Comparison of ENCODE assay signal across 10 mouse cellular contexts in the genomic region with DNA sequence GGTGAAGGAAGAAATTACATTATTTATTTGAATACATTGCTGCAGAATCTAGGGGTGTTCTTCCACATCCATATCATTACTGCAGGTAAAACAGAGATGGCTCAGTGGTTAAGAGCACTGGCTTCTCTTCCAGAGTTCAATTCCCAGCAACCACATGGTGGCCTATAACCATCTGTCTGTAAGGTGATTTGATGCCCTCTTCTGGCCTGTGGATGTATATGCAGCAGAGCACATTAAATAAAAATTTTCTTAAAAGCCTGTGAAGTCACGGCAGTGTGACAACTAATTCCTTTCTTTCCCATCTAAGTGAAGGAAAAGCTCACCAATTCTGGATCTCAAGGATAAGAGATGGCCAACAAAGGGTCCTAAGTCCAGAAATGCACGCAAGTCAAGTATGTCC. TPM values are rescaled to one million over a fixed set of nuclear protein-coding genes. Genes with fewer than 3 reads are reported as not detected.
DNase-seq lines count a peak whose midpoint lies in the region; ATAC-seq lines count a peak whose summit lies in the region.
"Had no signal": no experiment of that assay in that cellular context is flagged by ENCODE, and none has a peak within 500 bp of the region (broad histone marks: within the 10 kb centered on the region; RNA-seq: fewer than 3 reads in every experiment).

No protein-coding gene starts in this region.

- 0 out of 2 replicates have a peak, but pooled peaks cover 2% of the 10 kb centered on the region for H3K36me3 ChIP-seq in forebrain, embryonic 11.5 days (ENCODE audit: control insufficient read depth, insufficient read depth, low read length)
- H3K36me3 ChIP-seq in forebrain, embryonic 16.5 days (ENCODE audit: control insufficient read depth, insufficient read depth): peaks cover 4% of the 10 kb centered on the region
- H3K36me3 ChIP-seq in midbrain, embryonic 11.5 days (ENCODE audit: control insufficient read depth, insufficient read depth, low read length): peaks cover 4% of the 10 kb centered on the region; the same call in 1 of the 2 replicates
- peaks cover 40% of the 10 kb centered on the region for H3K36me3 ChIP-seq in midbrain, embryonic 10.5 days

- no peak overlapping the region for H3K4me2 ChIP-seq in forebrain, embryonic 11.5 days (ENCODE audit: low read depth, low read length, severe bottlenecking)
- H3K4me2 ChIP-seq in forebrain, embryonic 16.5 days (ENCODE audit: low read length): no peak overlapping the region
- H3K4me2 ChIP-seq in midbrain, embryonic 11.5 days: no peak overlapping the region
- H3K4me2 ChIP-seq: liver, embryonic 15.5 days had no signal

- H3K4me3 ChIP-seq in forebrain, embryonic 11.5 days (ENCODE audit: low read depth, low read length): no peak overlapping the region
- H3K4me3 ChIP-seq in forebrain, embryonic 16.5 days (replicated peaks; ENCODE audit: low read length): no peak overlapping the region
- H3K4me3 ChIP-seq in midbrain, embryonic 11.5 days (ENCODE audit: low read depth, low read length): no peak overlapping the region
- H3K4me3 ChIP-seq in midbrain, embryonic 10.5 days: no peak overlapping the region
- H3K4me3 ChIP-seq: liver, embryonic 15.5 days had no signal

- no peaks in the 10 kb centered on the region for H3K4me1 ChIP-seq in forebrain, embryonic 11.5 days (replicated peaks; ENCODE audit: control insufficient read depth, insufficient read depth, low read length)
- peaks cover 12% of the 10 kb centered on the region for H3K4me1 ChIP-seq in forebrain, embryonic 16.5 days (replicated peaks; ENCODE audit: control insufficient read depth, insufficient read depth, low read length)
- peaks cover 8% of the 10 kb centered on the region; the same call in 1 of the 2 replicates for H3K4me1 ChIP-seq in midbrain, embryonic 11.5 days (ENCODE audit: control insufficient read depth, insufficient read depth, low read length)
- H3K4me1 ChIP-seq in midbrain, embryonic 10.5 days: peaks cover 15% of the 10 kb centered on the region; the same call in 1 of the 2 replicates

- no peak overlapping the region for H3K27ac ChIP-seq in forebrain, embryonic 11.5 days (ENCODE audit: low read depth, low read length)
- no peak overlapping the region for H3K27ac ChIP-seq in forebrain, embryonic 16.5 days (ENCODE audit: low read length)
- no peak overlapping the region for H3K27ac ChIP-seq in midbrain, embryonic 11.5 days (ENCODE audit: low read depth, low read length)
- no peak overlapping the region for H3K27ac ChIP-seq in midbrain, embryonic 10.5 days (replicated peaks)
- H3K27ac ChIP-seq: liver, embryonic 15.5 days had no signal

- WGBS in forebrain, embryonic 11.5 days: 38% methylated on average over 2 of the region's 2 CpGs
- WGBS in forebrain, embryonic 16.5 days: 46% methylated on average over 2 of the region's 2 CpGs
- 35% methylated on average over 2 of the region's 2 CpGs for WGBS in midbrain, embryonic 11.5 days
- WGBS in midbrain, embryonic 10.5 days: 37% methylated on average over 2 of the region's 2 CpGs

- no peak overlapping the region for H3K9ac ChIP-seq in forebrain, embryonic 11.5 days (ENCODE audit: low read length)
- no peak overlapping the region for H3K9ac ChIP-seq in forebrain, embryonic 16.5 days (replicated peaks; ENCODE audit: low read depth, low read length)
- H3K9ac ChIP-seq in midbrain, embryonic 11.5 days (ENCODE audit: low read length): no peak overlapping the region
- H3K9ac ChIP-seq: liver, embryonic 15.5 days had no signal

- no peaks in the 10 kb centered on the region for H3K27me3 ChIP-seq in forebrain, embryonic 11.5 days (ENCODE audit: control insufficient read depth, insufficient read depth, low read length)
- no peaks in the 10 kb centered on the region for H3K27me3 ChIP-seq in forebrain, embryonic 16.5 days (replicated peaks; ENCODE audit: control insufficient read depth, insufficient read depth, low read length)
- H3K27me3 ChIP-seq in midbrain, embryonic 11.5 days (ENCODE audit: control insufficient read depth, insufficient read depth, low read length): no peaks in the 10 kb centered on the region
- no peaks in the 10 kb centered on the region for H3K27me3 ChIP-seq in midbrain, embryonic 10.5 days (ENCODE audit: low read depth, poor library complexity, severe bottlenecking)

- DNase-seq in forebrain, embryonic 11.5 days (ENCODE audit: low spot score): no peak
- DNase-seq in midbrain, embryonic 11.5 days (ENCODE audit: low spot score, missing footprints): peak; percentile 91
- DNase-seq in midbrain, embryonic 10.5 days (ENCODE audit: low spot score): no peak
- DNase-seq in cerebellum, adult 18-20 months: peak; percentile 53 to 59
- no peak for DNase-seq in urinary bladder, postnatal 14 days (ENCODE audit: low spot score)
- no peak for DNase-seq in urinary bladder, postnatal 36 days (ENCODE audit: low spot score in 2 of 2)
- DNase-seq: heart, postnatal 36 days had no signal

- H3K9me3 ChIP-seq in forebrain, embryonic 11.5 days (ENCODE audit: control insufficient read depth, low read length): no peaks in the 10 kb centered on the region
- no peaks in the 10 kb centered on the region for H3K9me3 ChIP-seq in forebrain, embryonic 16.5 days (ENCODE audit: control insufficient read depth, low read length)
- H3K9me3 ChIP-seq in midbrain, embryonic 11.5 days (ENCODE audit: control insufficient read depth, low read length): no peaks in the 10 kb centered on the region
- no peaks in the 10 kb centered on the region for H3K9me3 ChIP-seq in midbrain, embryonic 10.5 days (replicated peaks)
- H3K9me3 ChIP-seq: liver, embryonic 15.5 days had no signal

- peak; percentile 45; the same call in 1 of the 2 replicates for ATAC-seq in forebrain, embryonic 11.5 days (replicated peaks; ENCODE audit: low FRiP score)
- ATAC-seq in forebrain, embryonic 16.5 days: no peak
- ATAC-seq in midbrain, embryonic 11.5 days (ENCODE audit: low FRiP score): 0 out of 2 replicates have a peak, but pooled peaks have one; percentile 35
- 0 out of 2 replicates have a peak, but pooled peaks have one; percentile 35 for ATAC-seq in megakaryocyte-erythroid progenitor cell, adult 5-6 weeks (replicated peaks; ENCODE audit: low FRiP score, low TSS enrichment, poor library complexity, severe bottlenecking)

RNA-seq across cellular contexts. Expression of gene Ythdf1, which starts 18.7 kb away (rescaled TPM):
- 74.5 and 75.4 TPM in 2 replicates for polyA plus RNA-seq in forebrain, embryonic 11.5 days (2014; fragmentation: Nextera tagmentation; extraction: Ambion mirVana)
- 44.9 and 50.1 TPM in 2 replicates for polyA plus RNA-seq in forebrain, embryonic 16.5 days (2015; fragmentation: Nextera tagmentation; extraction: Ambion mirVana)
- polyA plus RNA-seq in midbrain, embryonic 11.5 days (2014; fragmentation: Nextera tagmentation; extraction: Ambion mirVana): 68.5 and 72.4 TPM in 2 replicates
- 51.9 and 61.4 TPM in 2 replicates for polyA plus RNA-seq in midbrain, embryonic 10.5 days (2016; fragmentation: Nextera tagmentation; extraction: Ambion mirVana)
- total RNA-seq in megakaryocyte-erythroid progenitor cell, adult 5-6 weeks (2014; fragmentation: Nextera tagmentation): 58.9 and 67.4 TPM in 2 replicates
- total RNA-seq in megakaryocyte-erythroid progenitor cell, adult 5-6 weeks (2017): 26.4 and 38.3 TPM in 2 replicates

RNA-seq across cellular contexts. Expression of gene Birc7, which starts 26.7 kb away (rescaled TPM):
- 0.35 and 0.36 TPM in 2 replicates for polyA plus RNA-seq in forebrain, embryonic 11.5 days (2014; fragmentation: Nextera tagmentation; extraction: Ambion mirVana)
- polyA plus RNA-seq in forebrain, embryonic 16.5 days (2015; fragmentation: Nextera tagmentation; extraction: Ambion mirVana): not detected in 2 replicates
- polyA plus RNA-seq in midbrain, embryonic 11.5 days (2014; fragmentation: Nextera tagmentation; extraction: Ambion mirVana): 0.14 and 0.45 TPM in 2 replicates
- polyA plus RNA-seq in midbrain, embryonic 10.5 days (2016; fragmentation: Nextera tagmentation; extraction: Ambion mirVana): 0.48 and 0.56 TPM in 2 replicates
- not detected in 2 replicates for total RNA-seq in megakaryocyte-erythroid progenitor cell, adult 5-6 weeks (2014; fragmentation: Nextera tagmentation)
- not detected in 2 replicates for total RNA-seq in megakaryocyte-erythroid progenitor cell, adult 5-6 weeks (2017)
- total RNA-seq: heart, postnatal 36 days had no signal
- polyA plus RNA-seq: liver, embryonic 15.5 days had no signal

RNA-seq across cellular contexts. Expression of gene Nkain4, which starts 52.4 kb away (rescaled TPM):
- 33.5 and 36.1 TPM in 2 replicates for polyA plus RNA-seq in forebrain, embryonic 11.5 days (2014; fragmentation: Nextera tagmentation; extraction: Ambion mirVana)
- 52.3 and 56.7 TPM in 2 replicates for polyA plus RNA-seq in forebrain, embryonic 16.5 days (2015; fragmentation: Nextera tagmentation; extraction: Ambion mirVana)
- polyA plus RNA-seq in midbrain, embryonic 11.5 days (2014; fragmentation: Nextera tagmentation; extraction: Ambion mirVana): 63.2 and 63.6 TPM in 2 replicates
- 43.7 and 59.7 TPM in 2 replicates for polyA plus RNA-seq in midbrain, embryonic 10.5 days (2016; fragmentation: Nextera tagmentation; extraction: Ambion mirVana)
- total RNA-seq in megakaryocyte-erythroid progenitor cell, adult 5-6 weeks (2014; fragmentation: Nextera tagmentation): not detected in 2 replicates
- total RNA-seq in megakaryocyte-erythroid progenitor cell, adult 5-6 weeks (2017): not detected in 2 replicates

Comparison
In these comparisons a context has a peak if more than half of its experiments do, and no peak if none do; other contexts are left out.
1. DNase-seq: peak in midbrain, embryonic 11.5 days (single experiment) and cerebellum, adult 18-20 months (2 of 2); none in forebrain, embryonic 11.5 days (single experiment), midbrain, embryonic 10.5 days (single experiment), urinary bladder, postnatal 14 days (single experiment) and urinary bladder, postnatal 36 days (0 of 2).